Mouse (Mus musculus) cerebellum, adult 9-11 months (tissue): ENCODE data around the gene Tcn2.
"Not testable (repeated sequence)": the region's sequence is repeated elsewhere in the genome, so short reads cannot be mapped to it uniquely, and the experiment has no call there.

Source experiments
- DNase-seq: peaks from one replicate; pipeline ENCODE4 v3.0.0; 2022

Tcn2 gene

DNA sequence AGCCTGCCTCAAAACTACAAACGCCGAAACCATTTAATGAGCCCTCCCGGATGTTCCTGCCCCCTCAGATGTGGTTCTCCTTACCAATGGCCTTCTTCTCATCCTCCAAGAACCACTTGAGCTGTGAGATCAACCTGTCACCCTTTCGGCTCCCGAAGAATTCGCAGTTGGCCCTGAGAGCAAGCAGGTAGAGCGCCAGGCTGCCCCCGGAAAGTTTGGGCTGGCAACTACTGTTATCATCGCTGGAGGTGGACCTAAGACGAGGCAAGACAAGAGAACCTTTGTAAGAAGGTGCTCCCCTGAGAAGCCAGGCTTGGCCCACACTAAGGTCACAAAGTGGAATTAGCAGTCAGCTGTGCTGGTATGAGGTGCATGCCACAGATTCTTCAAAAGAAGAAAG lies 6.0 kb downstream of the Tcn2 start:
- no peak for DNase-seq

DNA sequence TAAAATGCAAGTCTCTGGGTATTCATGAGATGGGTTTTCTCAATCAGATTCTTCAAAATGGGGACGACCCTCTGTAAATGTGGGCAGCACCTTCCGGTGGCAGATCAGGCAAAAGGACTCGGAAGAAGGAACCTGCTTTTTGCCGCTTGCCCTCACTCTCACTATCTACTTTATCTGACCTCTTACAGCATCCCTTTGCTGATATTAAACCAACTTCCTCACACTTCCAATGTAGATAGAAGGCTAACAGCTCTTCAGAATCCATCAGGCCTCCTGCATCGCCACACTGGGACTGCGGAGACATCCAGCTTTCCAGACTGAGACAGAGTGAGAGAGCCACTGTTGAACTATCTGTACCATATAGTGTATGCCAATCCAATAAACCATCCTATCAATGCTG lies 9.2 kb downstream of the Tcn2 start:
- DNase-seq: no peak

DNA sequence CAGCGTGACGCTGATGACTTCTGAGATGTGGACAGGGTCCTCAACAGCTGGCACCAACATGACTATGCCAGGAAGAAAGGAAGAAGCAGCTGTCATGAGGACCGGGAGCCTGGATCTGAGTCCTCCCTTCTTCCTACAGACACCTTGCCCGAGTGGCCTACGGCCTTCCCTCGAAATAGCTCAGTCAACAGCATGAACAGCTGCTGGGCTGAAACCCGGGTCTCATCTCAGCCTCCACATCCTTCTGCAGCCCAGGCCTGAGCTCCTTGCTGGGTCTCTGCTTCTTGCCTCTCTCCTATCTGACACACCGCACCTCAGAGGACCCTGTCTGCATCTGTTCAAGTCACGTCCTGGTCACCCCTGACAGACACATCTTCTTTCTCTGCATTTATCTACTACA lies 9.8 kb downstream of the Tcn2 start:
- DNase-seq: no peak

DNA sequence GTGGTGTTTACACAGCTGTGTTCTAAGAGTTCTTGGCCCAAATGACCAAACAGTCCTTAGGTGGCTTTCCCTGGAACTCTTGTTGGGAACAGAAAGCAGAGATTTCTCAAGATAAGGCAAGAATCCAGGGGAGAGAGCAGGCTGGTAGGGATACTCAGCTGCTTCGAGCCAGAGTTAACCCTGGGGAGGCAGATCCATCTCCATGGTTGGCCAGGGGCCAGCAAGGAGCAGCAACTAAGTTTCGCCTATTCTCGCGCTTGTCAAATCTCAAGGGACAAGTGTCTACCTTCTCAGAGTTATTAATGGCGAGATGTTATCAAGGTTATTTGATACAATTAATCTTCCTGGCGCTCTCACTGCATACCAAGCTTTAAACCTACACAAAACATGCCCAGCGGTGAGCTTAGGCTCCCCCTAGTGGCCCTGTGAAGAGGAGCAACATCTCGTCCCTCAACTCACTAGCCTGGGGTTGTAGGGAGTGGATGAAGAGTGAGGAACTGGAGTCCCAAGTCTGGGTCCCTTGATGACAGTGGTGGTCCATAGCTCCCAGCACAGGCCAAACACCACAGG lies 10.6 kb downstream of the Tcn2 start:
- DNase-seq: peak; percentile 52

DNA sequence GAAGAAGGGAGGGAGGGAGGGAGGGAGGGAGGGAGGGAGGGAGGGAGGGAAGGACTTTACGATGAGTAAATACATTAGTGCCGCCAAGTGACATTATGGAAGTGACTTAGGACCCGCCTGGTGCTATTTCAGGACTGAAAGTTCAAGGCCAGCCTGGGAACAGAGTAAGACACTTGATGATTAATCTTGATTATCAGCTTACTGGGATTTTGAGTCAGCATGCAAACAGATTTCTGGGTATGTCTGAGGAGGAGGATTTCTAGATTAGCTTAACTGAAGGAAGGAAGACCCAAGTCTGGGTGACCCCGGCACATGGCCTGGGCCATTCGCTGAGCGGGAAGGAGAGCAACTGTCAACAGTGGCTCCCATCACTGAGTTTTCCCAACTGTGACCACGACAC lies 11.5 kb downstream of the Tcn2 start:
- no peak for DNase-seq

DNA sequence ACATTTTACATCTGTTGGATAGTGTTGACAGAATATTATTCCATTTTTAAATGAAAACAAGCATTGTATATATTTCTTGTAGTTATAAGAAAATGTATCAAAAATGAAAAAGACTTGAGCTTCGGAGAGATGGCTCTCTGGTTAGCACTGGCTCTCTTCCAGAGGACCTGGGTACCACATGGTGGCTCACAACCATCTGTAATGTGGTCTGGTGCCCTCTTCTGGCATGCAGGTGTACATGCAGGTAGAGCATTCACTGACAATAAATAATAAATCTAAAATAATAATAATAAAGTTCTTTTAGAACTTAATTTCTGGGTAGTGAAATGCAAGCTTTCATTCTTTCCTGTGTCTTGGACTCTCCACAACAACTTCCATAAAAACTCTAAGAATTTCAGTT lies 13.2 kb downstream of the Tcn2 start:
- no peak for DNase-seq

DNA sequence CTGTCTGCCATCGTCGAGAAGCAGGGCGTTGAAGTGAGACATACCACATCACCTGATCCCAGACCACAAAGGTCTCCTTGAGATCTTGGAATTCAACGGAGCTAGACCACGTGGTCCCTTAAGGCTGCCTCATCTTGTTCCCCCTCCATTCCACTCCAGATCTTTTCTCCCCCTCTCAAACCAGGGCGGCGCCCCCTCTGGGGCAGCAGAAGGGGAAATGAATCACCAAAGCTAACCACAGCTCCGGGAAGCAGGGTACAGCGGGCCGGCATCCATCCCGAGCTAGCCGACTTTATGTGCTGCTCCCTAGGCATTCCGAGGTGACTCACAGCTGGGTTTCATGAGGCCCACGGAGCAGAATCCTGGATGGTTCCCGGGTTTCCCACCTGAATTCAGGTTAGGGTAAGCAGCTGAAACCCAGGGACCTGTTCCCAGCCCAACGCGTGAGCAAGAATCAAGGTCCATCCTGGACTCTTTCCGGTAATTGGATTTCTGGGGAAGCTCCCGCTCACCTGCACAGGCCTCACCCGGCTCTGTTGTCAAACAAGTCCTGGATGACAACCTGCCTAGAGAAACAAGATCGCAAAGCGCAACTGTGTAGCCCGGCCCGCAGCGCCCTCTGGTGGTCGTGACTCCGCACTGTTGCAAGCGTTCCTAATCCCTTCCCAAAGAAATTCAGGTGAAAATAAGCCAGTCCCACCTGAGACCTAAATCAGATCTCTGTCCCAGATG lies 17.7 kb downstream of the Tcn2 start, which contains the start of gene Slc35e4:
Gene Slc35e4, minus strand, starts transcription at position 556 of the 732 bp plus-strand sequence.
- peak; percentile 86 for DNase-seq

DNA sequence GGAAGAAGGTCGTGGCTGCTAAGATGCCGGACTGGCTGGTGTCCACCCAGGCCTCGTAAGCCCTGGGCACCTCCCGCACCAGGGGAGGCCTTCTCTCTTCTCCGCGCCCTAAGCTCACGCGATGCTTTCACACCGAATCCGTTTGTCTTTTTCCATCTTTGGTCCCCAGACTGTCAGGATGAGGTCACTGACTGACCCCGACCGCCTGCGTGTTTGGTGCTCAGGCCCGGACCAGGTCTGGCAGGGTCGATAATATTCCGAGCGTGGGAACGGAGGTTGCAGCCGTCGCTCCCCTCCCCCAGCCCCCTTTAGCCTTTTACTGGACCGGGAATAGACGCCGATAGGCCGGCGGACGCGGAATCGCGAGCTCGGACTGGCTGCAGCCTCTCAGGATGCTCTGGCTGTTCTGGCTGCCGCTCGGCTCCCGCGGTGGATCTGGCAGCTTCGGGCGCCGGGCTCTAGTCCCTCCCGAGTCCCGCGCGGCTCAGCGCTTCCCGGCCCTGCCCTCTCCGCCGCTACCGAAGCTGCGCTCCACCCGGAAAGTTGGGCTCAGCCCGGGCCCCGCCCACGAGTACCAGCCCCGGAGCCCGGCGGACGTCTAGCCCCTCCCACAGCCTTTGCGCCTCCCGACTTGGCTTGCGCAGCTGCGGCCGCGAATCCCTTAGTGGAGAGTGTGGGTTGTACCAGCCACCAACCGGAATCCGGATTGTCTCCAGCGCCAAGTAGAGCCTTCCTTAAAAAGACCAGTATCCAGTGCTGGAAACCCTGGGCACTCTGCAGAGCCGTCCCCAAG lies 18.4 kb downstream of the Tcn2 start:
- DNase-seq: peak; percentile 95

DNA sequence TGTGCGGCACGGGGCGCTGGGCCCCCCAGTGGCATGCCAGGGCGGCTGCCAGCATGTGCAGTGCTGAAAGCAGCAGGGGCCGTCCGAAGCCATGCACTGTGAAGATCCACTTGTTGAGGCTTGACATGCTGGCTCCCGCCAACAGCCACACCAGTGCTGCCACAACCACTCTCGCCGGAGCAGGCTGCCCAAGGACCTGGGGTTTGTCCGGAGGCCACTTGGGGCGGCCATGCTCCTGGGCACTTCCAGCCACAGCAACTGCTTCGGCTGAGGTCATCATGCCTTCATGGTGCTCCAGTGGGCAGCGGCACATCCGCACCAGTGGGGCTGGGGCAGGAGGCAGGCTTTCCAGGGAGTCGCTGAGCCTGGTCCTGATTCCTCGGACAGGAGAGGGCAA lies 19.1 kb downstream of the Tcn2 start:
- DNase-seq: peak; percentile 73

DNA sequence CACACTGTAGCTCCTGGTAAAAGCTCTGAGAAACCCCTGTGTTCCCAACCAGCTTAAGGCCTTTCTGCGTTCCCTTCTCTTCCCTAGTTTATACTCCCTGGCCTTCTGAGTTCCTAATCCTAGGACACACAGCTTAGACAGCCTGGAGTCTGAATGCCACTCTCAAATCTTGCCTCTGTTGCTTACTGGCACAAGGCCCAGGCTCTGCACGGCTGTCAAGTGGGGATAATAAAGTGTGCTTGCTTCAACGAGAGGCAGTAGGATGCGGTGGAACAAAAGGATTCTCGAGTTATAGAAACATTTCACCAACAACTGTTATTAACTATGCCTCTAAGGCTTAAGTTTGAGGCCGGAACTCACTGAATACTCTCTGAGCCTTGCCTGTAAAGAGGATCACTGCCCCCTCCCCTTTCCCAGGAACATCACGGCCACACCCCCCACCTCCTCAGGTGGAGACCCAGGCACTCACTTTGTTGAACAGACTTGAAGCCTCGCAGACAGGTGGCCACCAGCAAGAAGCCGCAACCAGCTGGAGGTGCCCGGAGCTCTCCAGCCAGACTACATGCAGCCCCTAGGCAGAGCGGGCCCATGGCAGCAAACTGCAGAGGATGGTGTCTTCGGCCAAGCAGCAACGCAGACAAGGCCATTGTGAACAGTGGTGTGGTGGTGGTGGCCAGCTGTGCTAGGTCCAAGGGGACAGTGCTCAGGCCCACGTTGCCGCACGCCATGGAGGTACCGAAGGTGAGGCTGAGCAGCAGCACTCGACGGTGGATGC lies 19.7 kb downstream of the Tcn2 start:
- DNase-seq: peak; percentile 64

DNA sequence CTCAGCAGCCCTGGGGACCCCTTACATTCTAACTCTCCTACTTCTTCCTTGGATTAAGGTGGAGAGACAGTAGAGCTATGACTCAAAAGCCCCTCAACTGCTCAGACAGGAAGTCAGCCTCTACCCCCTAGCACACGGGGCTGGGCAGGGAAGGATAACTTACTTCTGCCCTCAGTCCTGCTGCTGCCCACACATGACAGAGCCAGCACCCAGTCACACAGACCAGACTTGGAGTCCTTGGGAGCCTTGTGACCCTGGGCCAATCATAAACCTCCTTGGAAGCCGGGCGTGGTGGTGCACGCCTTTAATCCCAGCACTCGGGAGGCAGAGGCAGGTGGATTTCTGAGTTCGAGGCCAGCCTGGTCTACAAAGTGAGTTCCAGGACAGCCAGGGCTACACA lies 20.5 kb downstream of the Tcn2 start:
- DNase-seq: not testable (repeated sequence)

DNA sequence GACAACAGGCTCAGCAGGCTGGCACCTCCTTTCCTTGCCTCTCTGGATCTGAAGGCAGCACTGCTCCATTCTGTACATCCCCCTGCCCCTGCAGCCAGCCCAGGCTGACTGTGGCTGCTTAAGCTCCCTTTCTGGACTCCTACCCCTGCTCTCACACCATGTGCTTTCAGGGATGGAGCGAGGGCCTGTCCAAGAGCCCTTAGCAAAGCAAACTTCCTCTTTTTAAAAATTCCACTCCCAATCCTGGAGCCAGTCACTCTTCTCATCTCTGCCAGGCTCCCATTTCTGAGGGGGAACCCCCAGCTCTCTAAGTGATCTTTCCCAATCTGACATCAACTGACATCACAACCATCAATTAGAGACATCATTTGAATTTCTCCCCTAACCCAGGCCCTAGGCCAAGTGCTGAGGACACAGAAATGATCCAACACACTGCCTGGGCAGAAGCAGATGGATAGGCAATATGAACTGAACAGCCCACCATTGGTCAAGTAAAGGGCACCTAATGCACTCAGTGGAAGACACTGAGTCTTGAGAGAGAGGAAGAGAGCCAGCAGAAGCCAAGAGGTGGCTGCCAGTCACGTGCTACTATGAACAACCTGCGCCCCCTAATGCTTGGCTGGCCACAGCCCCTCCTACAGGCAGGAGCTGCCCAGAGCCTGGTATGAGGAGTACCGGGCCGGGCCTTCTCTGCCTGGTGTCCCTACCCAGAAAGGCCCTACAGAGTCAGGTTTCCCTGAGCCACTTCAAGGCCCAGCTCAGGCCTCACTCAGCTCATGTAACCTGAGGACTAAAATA lies 21.2 kb downstream of the Tcn2 start:
- DNase-seq: peak; percentile 57

DNA sequence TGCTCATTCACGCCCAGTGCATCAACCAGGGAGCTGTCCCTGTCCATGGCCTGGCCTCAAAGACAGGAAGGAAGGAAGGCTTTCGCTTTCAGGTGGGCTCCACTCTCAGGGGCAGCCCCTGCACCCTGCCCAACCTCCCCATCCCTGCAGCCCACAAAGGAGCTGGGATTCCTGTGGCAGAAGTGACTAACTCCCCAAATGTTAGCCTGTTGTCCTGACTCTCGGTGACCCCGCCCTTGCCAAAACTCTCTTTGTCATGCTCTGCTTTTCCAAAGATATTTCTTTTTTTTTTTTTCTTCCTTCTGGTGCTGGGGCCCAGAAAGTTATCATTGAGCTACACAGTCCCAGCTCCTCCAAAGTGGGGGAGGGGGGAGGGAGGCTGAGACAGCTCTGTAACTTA lies 22.7 kb downstream of the Tcn2 start:
- DNase-seq: no peak

DNA sequence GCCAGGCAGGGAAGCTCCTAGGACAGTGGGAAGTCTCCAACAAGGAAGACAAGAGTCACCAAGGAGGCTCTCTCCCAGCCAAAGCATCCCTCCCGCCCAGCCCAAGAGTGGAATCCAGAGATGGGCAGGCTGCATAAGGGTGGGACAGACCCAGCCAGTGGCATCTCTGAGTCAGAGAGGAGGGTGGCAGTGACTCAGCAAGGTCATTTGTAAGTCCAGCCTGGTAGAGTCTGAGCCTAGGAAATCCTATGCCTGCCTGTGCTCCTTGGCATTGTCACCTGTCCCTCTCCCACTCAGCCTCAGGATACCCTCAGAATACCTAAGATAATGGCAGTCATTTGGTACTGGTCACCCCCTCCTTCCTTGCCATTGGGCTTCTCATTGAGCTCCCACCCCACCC lies 26.5 kb downstream of the Tcn2 start:
- DNase-seq: no peak

DNA sequence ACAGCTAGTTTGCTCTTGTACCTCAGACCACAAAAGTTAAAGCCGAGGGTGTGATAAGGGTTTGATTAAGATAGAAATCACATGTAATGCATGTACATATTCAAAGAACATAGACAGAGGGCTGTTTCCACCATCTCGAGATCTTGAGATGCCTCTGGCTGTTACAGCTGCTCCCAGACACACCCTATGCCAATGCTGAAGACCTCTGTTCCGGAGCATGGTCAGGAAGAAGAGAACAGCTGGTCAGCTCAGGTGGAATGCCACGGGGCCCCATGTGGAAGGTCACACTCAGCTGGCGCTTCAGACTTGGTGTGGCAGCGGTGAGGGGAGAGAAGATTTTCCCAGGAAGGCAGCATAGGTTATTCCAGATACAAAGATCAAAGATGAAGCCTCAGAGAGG lies 27.3 kb downstream of the Tcn2 start:
- DNase-seq: no peak

DNA sequence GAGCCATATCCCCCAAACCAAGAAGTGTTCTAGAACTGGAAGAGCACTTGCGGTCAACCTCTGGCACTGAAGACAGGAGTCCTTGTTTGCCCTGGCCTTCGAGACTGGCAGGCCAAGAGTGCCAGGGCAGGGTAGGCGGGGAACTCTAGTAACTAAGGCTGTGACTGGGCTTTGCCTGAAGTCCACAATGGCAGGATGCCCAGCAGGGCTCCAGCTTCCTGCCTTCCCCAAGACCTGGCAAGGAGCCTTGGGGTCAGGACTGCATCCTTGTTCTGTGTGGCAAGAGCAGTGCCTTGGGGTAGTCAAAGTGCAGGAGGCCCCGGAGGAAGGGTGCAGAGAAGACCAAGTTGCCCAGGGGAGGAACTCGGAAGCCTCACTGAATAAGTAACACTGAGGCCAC lies 28.9 kb downstream of the Tcn2 start:
- DNase-seq: peak; percentile 63

DNA sequence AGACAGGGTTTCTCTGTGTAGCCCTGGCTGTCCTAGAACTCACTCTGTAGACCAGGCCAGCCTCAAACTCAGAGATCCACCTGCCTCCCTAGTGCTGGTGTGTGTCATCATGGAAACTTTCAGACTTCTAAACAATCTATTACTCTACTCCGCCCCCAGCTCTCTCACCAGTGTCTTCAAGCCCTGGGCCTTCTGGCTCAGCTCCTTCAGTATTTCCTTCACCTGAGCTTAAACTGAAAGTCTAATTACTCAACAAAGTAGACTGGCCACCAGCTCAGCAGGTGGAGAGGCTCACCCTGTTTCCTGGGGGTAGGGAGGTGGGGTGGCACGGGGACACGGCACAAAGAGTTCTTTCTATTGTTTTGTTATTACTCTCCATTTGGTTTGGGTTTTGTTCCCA lies 29.4 kb downstream of the Tcn2 start:
- no peak for DNase-seq

DNA sequence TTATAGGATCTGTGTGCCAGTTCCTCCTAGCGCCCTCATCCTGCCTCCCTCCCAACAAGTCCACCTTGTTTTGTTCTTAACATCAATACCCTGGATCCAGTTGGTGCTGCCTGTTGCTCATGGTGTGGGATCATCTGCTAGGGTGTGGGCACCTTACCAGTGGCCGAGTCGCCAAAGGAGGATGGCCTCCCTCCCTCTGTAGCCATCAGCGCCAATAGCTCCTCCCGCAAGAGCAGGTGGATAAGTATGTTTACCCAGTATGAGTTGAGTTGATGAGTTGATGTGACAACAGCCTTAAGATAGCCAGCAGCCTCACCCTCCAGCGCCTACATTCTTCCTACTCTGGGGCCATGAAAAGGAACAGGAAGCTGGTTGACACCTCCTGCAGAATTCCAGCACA lies 31.7 kb downstream of the Tcn2 start:
- DNase-seq: no peak

DNA sequence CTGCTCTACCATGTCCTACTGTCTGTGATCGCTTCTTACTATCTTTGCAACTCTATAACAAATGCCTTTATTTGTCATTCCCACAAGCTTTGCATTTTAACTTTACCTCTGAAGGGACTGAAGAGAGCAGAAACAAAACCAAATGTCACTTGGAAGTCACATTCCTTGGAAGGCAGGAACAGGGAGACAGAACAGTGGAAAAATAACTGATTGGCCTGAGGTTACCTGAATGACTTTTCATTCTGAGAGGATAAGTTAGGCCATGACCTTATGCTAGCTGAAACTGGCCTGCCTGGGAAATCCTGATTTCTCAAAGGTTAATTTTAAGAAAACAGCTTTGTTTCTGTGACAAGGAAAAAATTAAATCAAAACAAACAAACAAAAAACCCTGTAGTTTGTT lies 36.0 kb downstream of the Tcn2 start:
- DNase-seq: no peak

DNA sequence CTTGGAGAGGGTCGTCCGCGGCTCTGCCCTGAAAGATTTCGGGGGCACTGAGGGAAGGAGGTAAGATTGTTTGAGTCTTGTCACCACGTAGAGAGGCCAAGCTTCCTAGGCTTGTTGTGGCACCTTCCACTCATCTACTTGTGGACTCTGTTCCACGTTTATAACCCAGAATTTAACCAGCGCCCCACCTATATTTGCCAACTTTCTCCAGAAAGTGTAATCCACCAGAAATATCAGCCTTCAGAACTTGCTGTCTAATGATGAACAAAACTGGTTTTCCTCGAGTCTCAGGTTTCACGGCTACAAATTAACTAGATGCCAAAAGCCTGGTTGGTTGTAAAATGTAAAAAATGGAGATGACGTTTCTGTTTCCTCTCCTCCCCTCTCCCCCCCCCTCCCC lies 36.5 kb downstream of the Tcn2 start:
- no peak for DNase-seq

DNA sequence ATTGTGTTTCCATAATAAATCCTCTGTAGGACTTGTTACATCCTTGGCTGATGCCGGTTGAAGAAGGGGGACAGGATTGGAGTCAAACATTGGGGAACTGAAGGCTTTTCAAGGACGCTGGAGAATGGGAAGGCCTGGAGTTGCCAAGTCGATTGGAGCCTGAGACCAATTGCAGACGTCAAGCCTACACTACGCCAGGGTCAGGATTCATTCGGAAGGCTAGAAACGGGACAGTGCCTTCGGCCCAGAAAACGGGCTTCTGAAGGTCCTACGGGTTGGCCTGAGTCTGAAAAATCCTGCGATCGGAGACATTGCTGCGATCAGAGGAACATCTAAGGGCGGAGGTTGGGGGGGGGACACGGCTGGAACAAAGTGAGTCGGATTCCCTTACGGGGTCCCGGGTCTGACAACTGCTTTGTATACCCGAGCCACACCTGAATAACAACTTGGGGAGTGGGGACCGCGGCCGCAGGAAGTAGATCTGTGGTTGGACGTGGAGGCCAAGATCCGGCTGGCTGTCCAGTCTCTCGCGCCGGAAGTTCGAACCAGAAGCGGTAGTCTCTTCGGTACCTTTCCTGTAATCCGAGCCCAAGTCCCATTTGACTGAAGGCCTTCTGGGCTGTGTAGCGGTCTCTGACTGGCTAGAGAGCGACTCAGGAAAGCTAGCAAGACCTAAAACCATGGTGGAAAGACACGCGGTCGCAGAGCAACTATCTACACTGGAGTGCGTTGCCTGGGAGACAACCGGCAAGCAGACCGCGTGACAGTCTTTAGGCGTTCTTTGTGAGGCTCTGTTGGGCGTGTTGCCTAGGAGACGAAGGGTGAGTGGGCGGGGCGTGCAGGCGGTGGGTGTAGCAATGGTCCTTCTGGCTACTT lies 37.3 kb downstream of the Tcn2 start, which contains the start of the genes 4921536K21Rik and Dusp18:
Gene 4921536K21Rik, minus strand, starts transcription at position 693 of the 876 bp plus-strand sequence.
Gene Dusp18, plus strand, starts transcription at position 835 of the 876 bp plus-strand sequence.
- peak; percentile 68 for DNase-seq
